Mouse (Mus musculus) embryonic facial prominence, embryonic 11.5 days (tissue): Measurements from ENCODE around the gene Otos. TPM values are rescaled to one million over a fixed set of nuclear protein-coding genes. Genes with fewer than 3 reads are reported as not detected.

Experiments used
- ATAC-seq: fragments of 200-750 bp; cut with Nextera tagmentation; replicated peaks from 2 replicates; pipeline ENCODE4 v1.8.0; 2017; ENCODE audit warnings: low read depth; ENCODE audit not compliant: insufficient number of reproducible peaks, low FRiP score, low TSS enrichment
- DNase-seq: peaks from one replicate; pipeline ENCODE4 v3.0.0-alpha.2; 2015; ENCODE audit warnings: low spot score
- H3K27ac ChIP-seq: fragments of 300-500 bp; sonication (generic); replicated peaks from 2 replicates; pipeline ENCODE4 v1.5.1; 2014; ENCODE audit warnings: mild to moderate bottlenecking, low read depth, low read length, control low read depth
- H3K27me3 ChIP-seq: fragments of 300-500 bp; sonication (generic); 2 replicates; pipeline ENCODE4 v1.6.1; 2014; ENCODE audit warnings: mild to moderate bottlenecking, low read length, moderate library complexity, mixed read lengths; ENCODE audit not compliant: control insufficient read depth, insufficient read depth
- H3K36me3 ChIP-seq: fragments of 300-500 bp; sonication (generic); replicated peaks from 2 replicates; pipeline ENCODE4 v1.6.1; 2014; ENCODE audit warnings: low read depth, mild to moderate bottlenecking, low read length, moderate library complexity, mixed read lengths; ENCODE audit not compliant: control insufficient read depth, insufficient read depth
- H3K4me1 ChIP-seq: fragments of 300-500 bp; sonication (generic); 2 replicates; pipeline ENCODE4 v1.6.1; 2014; ENCODE audit warnings: low read length, mixed read lengths; ENCODE audit not compliant: control insufficient read depth, insufficient read depth
- H3K4me2 ChIP-seq: fragments of 300-500 bp; sonication (generic); 2 replicates; pipeline ENCODE4 v1.6.1; 2014; ENCODE audit warnings: low read depth, mild to moderate bottlenecking, control low read depth, low read length, moderate library complexity
- H3K4me3 ChIP-seq: fragments of 300-500 bp; sonication (generic); 2 replicates; pipeline ENCODE4 v1.5.1; 2014; ENCODE audit warnings: low read depth, low read length, control low read depth
- H3K9ac ChIP-seq: fragments of 300-500 bp; sonication (generic); replicated peaks from 2 replicates; pipeline ENCODE4 v1.6.1; 2014; ENCODE audit warnings: mild to moderate bottlenecking, control low read depth, low read length
- H3K9me3 ChIP-seq: fragments of 300-500 bp; sonication (generic); replicated peaks from 2 replicates; pipeline ENCODE4 v1.6.1; 2016; ENCODE audit warnings: mild to moderate bottlenecking, low read length, inconsistent platforms, mixed read lengths; ENCODE audit not compliant: control insufficient read depth
- WGBS: fragments of 180-500 bp; shearing (Covaris S2); extraction: QIAGEN DNeasy Blood & Tissue Kit; methylation state at CpG from one replicate; pipeline ENCODE4 v1.1.7; 2014; 5-methylcytosine and 5-hydroxymethylcytosine counted together
- polyA plus RNA-seq: library from polyadenylated mRNA; unstranded; fragments of >200 nt; fragmentation: Nextera tagmentation; extraction: Ambion mirVana; gene quantifications from 2 replicates; pipeline ENCODE4 v1.2.1, GENCODE M21; 2014

Otos gene
- polyA plus RNA-seq, 1 experiment from 2014 or later: not detected

DNA sequence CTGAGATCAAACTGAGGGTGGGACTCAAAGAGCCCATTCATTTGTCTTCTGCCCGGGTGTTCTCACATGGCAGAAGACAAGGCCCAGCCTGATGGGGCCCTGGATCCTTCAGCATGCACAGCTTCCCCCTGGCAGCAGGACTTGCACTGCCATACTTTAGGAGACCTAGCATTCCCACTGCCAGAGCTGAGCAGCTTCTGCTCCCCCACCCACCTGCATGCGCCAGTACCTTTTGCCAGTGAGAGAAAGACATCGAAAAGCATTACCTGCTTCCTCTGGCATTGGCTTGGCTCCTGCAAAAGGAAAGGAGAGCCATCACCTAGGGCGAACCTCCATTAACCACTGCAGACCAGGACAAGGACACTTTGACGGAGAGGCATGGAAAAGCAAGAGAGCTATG lies 3.7 kb downstream of the Otos start:
- Histone ChIP-seq H3K27ac (no peak overlapping the region), H3K9me3 (no peaks in the 10 kb centered on the region), H3K4me2 (no peak overlapping the region), H3K4me3 (no peak overlapping the region), H3K4me1 (no peaks in the 10 kb centered on the region; the same call in 1 of the 2 replicates), H3K9ac (no peak overlapping the region), H3K36me3 (no peaks in the 10 kb centered on the region), H3K27me3 (no peaks in the 10 kb centered on the region)
- 78% methylated on average over 5 of the region's 5 CpGs for WGBS
- no peak for DNase-seq
- no peak for ATAC-seq

DNA sequence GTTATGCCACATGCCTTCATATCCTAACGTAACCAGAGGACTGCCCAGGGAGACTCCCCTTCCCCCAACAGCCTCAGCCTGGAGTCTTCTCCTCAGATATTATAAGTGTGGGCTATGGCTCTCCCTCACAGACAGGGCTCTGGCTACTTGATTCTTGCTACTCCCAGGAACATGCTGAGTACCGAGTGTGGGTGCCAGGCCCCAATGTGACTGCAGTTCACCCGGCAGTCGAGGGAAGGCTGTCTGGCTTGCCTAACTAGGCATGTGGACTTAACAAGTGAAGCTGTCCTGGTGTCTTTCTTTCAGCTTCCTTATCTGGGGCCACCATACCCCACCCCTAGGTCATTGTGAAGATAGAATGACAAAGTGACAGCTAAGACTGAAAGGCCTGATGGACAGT lies 5.0 kb downstream of the Otos start:
- Histone ChIP-seq H3K4me2 (no peak overlapping the region), H3K4me3 (no peak overlapping the region), H3K27me3 (no peaks in the 10 kb centered on the region), H3K36me3 (no peaks in the 10 kb centered on the region), H3K4me1 (no peaks in the 10 kb centered on the region; the same call in 1 of the 2 replicates), H3K9me3 (no peaks in the 10 kb centered on the region), H3K27ac (no peak overlapping the region), H3K9ac (no peak overlapping the region)
- 78% methylated on average over 4 of the region's 4 CpGs for WGBS
- DNase-seq: no peak
- ATAC-seq: no peak

GRCm38 (mm10) chr1:92641514-92642272 lies 6.9 kb downstream of the Otos start, which contains the start of gene Cops9:
Gene Cops9, minus strand, starts transcription at chr1:92641985.
- no peaks in the 10 kb centered on the region; the same call in 1 of the 2 replicates for H3K4me1 ChIP-seq
- peak within 1 kb of the TSS; percentile 92 for H3K4me2 ChIP-seq
- no peaks in the 10 kb centered on the region for H3K27me3 ChIP-seq
- no peak within 1 kb of the TSS for H3K27ac ChIP-seq
- ATAC-seq: peak; percentile 86
- peak within 1 kb of the TSS; percentile 82 for H3K4me3 ChIP-seq
- peak; percentile 95 for DNase-seq
- no peaks in the 10 kb centered on the region for H3K9me3 ChIP-seq
- H3K36me3 ChIP-seq: no peaks in the 10 kb centered on the region
- WGBS: 2% methylated on average over 50 of the region's 50 CpGs
- H3K9ac ChIP-seq: peak within 1 kb of the TSS; percentile 87

- no peak for ATAC-seq
- H3K4me1 ChIP-seq: no peaks in the 10 kb centered on the region; the same call in 1 of the 2 replicates
- no peaks in the 10 kb centered on the region; the same call in 1 of the 2 replicates for H3K36me3 ChIP-seq
- DNase-seq: no peak
- no peak overlapping the region for H3K9ac ChIP-seq
- no peak overlapping the region for H3K27ac ChIP-seq
- H3K27me3 ChIP-seq: no peaks in the 10 kb centered on the region
- H3K9me3 ChIP-seq: no peaks in the 10 kb centered on the region
- peak overlapping the region; percentile 92; the same call in 1 of the 2 replicates for H3K4me2 ChIP-seq
- 90% methylated on average over 6 of the region's 6 CpGs for WGBS
- peak overlapping the region; percentile 82 for H3K4me3 ChIP-seq
These were observed 8.2 kb downstream of the Otos start for GRCm38 (mm10) chr1:92640393-92640792.

DNA sequence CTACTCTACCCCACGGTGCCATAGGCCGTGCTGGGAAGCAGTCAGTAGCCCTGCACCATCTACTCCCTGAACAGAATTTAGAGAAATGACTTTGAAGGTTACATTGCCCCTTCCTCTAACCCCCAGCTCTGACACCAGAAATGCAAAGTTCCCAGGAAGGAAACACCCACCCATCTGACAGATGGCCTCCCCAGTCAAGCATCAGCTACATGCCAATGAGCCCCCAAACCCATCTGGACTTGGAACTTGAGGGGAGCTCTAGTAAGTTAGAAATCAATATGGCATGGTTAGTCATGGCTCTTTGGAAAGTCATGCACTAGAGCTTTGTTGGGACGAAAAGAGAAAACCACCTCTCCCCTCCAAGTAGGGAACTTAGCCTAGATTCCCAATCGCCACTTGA lies 9.9 kb downstream of the Otos start:
- Histone ChIP-seq H3K9ac (no peak overlapping the region), H3K9me3 (no peaks in the 10 kb centered on the region), H3K27me3 (no peaks in the 10 kb centered on the region), H3K4me3 (no peak overlapping the region), H3K4me2 (no peak overlapping the region), H3K4me1 (no peaks in the 10 kb centered on the region; the same call in 1 of the 2 replicates), H3K36me3 (no peaks in the 10 kb centered on the region; the same call in 1 of the 2 replicates), H3K27ac (no peak overlapping the region)
- WGBS: 94% methylated on average over 4 of the region's 4 CpGs
- DNase-seq (no peak), ATAC-seq (no peak)

DNA sequence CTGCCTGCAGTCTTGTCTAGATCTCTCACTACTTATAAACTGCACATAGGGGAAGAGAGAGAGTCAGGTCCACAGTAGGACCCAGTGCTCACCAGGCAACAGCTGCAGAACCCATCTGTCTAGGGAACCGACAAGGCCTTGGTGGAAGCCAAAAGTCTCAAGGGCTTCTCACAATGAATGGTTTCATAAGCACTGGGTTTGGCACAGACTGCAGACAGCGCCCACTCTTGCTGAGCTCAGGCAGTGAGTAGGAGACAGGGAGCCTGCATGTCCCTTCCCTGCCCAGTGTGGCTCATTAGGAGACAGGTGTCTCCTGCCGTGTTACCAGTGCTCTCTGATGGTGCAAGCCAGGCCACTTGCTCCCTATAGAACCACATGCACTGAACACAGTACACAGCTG lies 10.5 kb downstream of the Otos start:
- Histone ChIP-seq H3K27me3 (no peaks in the 10 kb centered on the region), H3K4me3 (no peak overlapping the region), H3K27ac (no peak overlapping the region), H3K4me2 (no peak overlapping the region), H3K4me1 (no peaks in the 10 kb centered on the region; the same call in 1 of the 2 replicates), H3K9ac (no peak overlapping the region), H3K9me3 (no peaks in the 10 kb centered on the region), H3K36me3 (no peaks in the 10 kb centered on the region; the same call in 1 of the 2 replicates)
- DNase-seq (no peak), ATAC-seq (no peak)
- WGBS: 90% methylated on average over 3 of the region's 3 CpGs

DNA sequence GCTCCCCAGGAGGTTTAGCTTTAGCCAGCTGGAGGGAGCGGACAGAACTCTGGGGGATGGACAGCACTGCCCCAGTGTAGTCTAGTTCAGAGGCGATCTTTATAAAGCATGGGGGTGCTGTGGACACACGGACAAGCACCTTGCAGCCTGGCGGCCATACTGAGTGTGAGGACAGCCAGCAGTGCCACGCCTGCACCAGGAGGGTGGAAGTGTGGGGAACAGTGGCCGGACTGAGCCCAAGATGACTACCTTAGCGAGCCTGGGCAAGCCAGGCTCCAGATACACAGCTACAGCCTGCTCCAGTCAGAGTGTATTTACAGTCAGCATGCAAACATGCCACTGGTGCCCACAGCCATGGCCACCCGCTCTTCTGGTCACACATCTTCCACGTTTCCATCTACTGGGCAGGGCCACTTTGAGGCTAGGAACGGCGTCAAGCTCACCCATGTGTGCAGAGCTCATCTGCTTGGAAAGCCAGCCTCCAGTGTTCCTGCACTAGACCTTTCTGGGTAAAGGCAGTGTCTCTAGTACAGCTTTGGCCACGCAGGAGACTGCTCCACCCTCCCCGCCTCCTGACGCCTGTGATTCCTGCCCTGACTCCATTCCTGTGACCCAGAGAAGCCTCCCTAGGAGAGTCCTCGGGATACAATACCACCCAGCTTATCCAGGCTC lies 11.0 kb downstream of the Otos start:
- 94% methylated on average over 15 of the region's 15 CpGs for WGBS
- H3K36me3 ChIP-seq: no peaks in the 10 kb centered on the region; the same call in 1 of the 2 replicates

DNA sequence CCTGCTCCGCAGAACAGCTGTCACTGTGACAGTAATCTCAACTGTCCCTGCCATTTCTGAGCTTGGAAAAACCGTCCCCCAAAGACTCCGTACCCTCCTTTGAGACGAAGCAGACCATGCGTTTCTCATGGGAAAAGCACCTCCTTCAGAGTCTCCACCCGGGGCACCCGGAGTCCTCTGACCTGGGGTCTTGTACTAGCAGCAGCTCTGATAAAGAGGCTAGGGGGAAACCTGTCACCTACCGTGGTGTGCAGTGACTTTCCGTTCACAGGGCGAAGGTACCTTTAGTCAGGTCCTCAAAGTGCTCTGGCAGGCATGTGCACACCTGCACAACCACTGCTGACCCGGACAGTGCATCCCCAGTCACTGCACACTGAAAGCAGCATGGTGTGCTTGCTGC lies 12.0 kb downstream of the Otos start:
- Histone ChIP-seq H3K4me3 (no peak overlapping the region), H3K9me3 (no peaks in the 10 kb centered on the region), H3K4me1 (no peaks in the 10 kb centered on the region; the same call in 1 of the 2 replicates), H3K27ac (no peak overlapping the region), H3K27me3 (no peaks in the 10 kb centered on the region), H3K9ac (no peak overlapping the region), H3K4me2 (no peak overlapping the region), H3K36me3 (no peaks in the 10 kb centered on the region; the same call in 1 of the 2 replicates)
- WGBS: 94% methylated on average over 11 of the region's 11 CpGs
- DNase-seq: no peak
- ATAC-seq: no peak

More for the DNA sequence above, 11.0 kb downstream of the Otos start:
- Histone ChIP-seq H3K27ac (no peak overlapping the region), H3K4me3 (no peak overlapping the region), H3K4me2 (no peak overlapping the region), H3K9me3 (no peaks in the 10 kb centered on the region), H3K4me1 (no peaks in the 10 kb centered on the region; the same call in 1 of the 2 replicates), H3K27me3 (no peaks in the 10 kb centered on the region), H3K9ac (no peak overlapping the region)
- DNase-seq (no peak), ATAC-seq (no peak)
